ENCODE assay signal across 9 mouse cellular contexts in the genomic region with DNA sequence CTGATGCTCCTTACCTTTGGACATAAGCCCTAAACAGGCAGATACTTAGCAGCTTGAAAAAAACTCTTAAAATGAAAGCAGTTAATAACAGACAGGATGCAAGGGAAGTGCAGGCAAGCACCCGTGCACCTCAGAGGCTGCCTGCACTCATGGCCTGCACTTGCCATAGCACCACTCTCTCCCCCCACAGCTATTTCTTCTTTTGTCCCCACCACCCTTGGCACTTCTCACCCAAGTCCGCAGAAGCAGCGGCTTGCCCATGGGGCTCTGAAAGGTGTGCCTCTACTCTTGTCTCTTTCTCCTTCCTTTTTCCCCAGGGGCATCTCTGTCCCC. TPM values are rescaled to one million over a fixed set of nuclear protein-coding genes. Genes with fewer than 3 reads are reported as not detected.
A peak's percentile ranks its signal among the peaks of the same experiment; 100 is the strongest.
DNase-seq lines count a peak whose midpoint lies in the region; ATAC-seq and TF ChIP-seq lines count a peak whose summit lies in the region.
"Had no signal": no experiment of that assay in that cellular context is flagged by ENCODE, and none has a peak within 500 bp of the region (broad histone marks: within the 10 kb centered on the region; RNA-seq: fewer than 3 reads in every experiment).

No protein-coding gene starts in this region.

- no peak for DNase-seq in kidney, adult 11 months
- no peak for DNase-seq in neural tube, embryonic 11.5 days (ENCODE audit: low spot score)
- DNase-seq in urinary bladder, postnatal 25 days (ENCODE audit: low spot score): no peak
- no peak for DNase-seq in gastrocnemius, postnatal 10 days
- DNase-seq in ovary, adult 18-20 months (ENCODE audit: low spot score): no peak

- H3K9ac ChIP-seq in kidney, embryonic 15.5 days: peak overlapping the region; percentile 57
- H3K9ac ChIP-seq in embryonic facial prominence, embryonic 13.5 days: peak overlapping the region; percentile 75
- no peak overlapping the region for H3K9ac ChIP-seq in intestine, postnatal 0 days (ENCODE audit: low read depth, low read length)
- H3K9ac ChIP-seq in neural tube, embryonic 11.5 days (ENCODE audit: low read length): peak overlapping the region; percentile 55

- H3K4me2 ChIP-seq in kidney, embryonic 15.5 days: peak overlapping the region; percentile 70
- peak overlapping the region; percentile 70 for H3K4me2 ChIP-seq in embryonic facial prominence, embryonic 13.5 days
- H3K4me2 ChIP-seq in intestine, postnatal 0 days (replicated peaks; ENCODE audit: low read depth): peak overlapping the region; percentile 87
- H3K4me2 ChIP-seq in neural tube, embryonic 11.5 days (ENCODE audit: low read depth): peak overlapping the region; percentile 55

- peak overlapping the region; percentile 65 for H3K4me3 ChIP-seq in kidney, embryonic 15.5 days (replicated peaks)
- H3K4me3 ChIP-seq in embryonic facial prominence, embryonic 13.5 days: peak overlapping the region; percentile 56
- H3K4me3 ChIP-seq in intestine, postnatal 0 days (ENCODE audit: low read depth, low read length): peak overlapping the region; percentile 66
- peak overlapping the region; percentile 47 for H3K4me3 ChIP-seq in neural tube, embryonic 11.5 days (ENCODE audit: low read depth, low read length)

- peak overlapping the region; percentile 91 for H3K27ac ChIP-seq in kidney, embryonic 15.5 days
- no peak overlapping the region for H3K27ac ChIP-seq in embryonic facial prominence, embryonic 13.5 days
- H3K27ac ChIP-seq in intestine, postnatal 0 days (ENCODE audit: low read depth, low read length): no peak overlapping the region
- H3K27ac ChIP-seq in neural tube, embryonic 11.5 days (ENCODE audit: low read depth, low read length): no peak overlapping the region

- WGBS in kidney, embryonic 15.5 days: 31% methylated on average over 3 of the region's 3 CpGs
- 28% methylated on average over 3 of the region's 3 CpGs for WGBS in embryonic facial prominence, embryonic 13.5 days
- WGBS in intestine, postnatal 0 days: 23% methylated on average over 3 of the region's 3 CpGs
- WGBS in neural tube, embryonic 11.5 days: 33% methylated on average over 3 of the region's 3 CpGs

- H3K36me3 ChIP-seq in kidney, embryonic 15.5 days: no peaks in the 10 kb centered on the region
- no peaks in the 10 kb centered on the region for H3K36me3 ChIP-seq in embryonic facial prominence, embryonic 13.5 days
- H3K36me3 ChIP-seq in intestine, postnatal 0 days (ENCODE audit: control insufficient read depth, insufficient read depth): no peaks in the 10 kb centered on the region
- no peaks in the 10 kb centered on the region for H3K36me3 ChIP-seq in neural tube, embryonic 11.5 days (ENCODE audit: control insufficient read depth, insufficient read depth, low read length)

- no peaks in the 10 kb centered on the region for H3K4me1 ChIP-seq in kidney, embryonic 15.5 days
- H3K4me1 ChIP-seq in embryonic facial prominence, embryonic 13.5 days: no peaks in the 10 kb centered on the region
- H3K4me1 ChIP-seq in intestine, postnatal 0 days (replicated peaks; ENCODE audit: control insufficient read depth, insufficient read depth, low read length): no peaks in the 10 kb centered on the region
- H3K4me1 ChIP-seq in neural tube, embryonic 11.5 days (ENCODE audit: control insufficient read depth, insufficient read depth, low read length): no peaks in the 10 kb centered on the region

- no peaks in the 10 kb centered on the region for H3K9me3 ChIP-seq in kidney, embryonic 15.5 days (replicated peaks)
- peaks cover 2% of the 10 kb centered on the region; the same call in 1 of the 2 replicates for H3K9me3 ChIP-seq in embryonic facial prominence, embryonic 13.5 days
- H3K9me3 ChIP-seq in intestine, postnatal 0 days (ENCODE audit: control insufficient read depth): no peaks in the 10 kb centered on the region
- peaks cover 3% of the 10 kb centered on the region; the same call in 1 of the 2 replicates for H3K9me3 ChIP-seq in neural tube, embryonic 11.5 days (ENCODE audit: control insufficient read depth, low read length)

- H3K27me3 ChIP-seq in kidney, embryonic 15.5 days: no peaks in the 10 kb centered on the region
- no peaks in the 10 kb centered on the region for H3K27me3 ChIP-seq in embryonic facial prominence, embryonic 13.5 days
- H3K27me3 ChIP-seq in intestine, postnatal 0 days (replicated peaks; ENCODE audit: control insufficient read depth, insufficient read depth, low read length): no peaks in the 10 kb centered on the region
- H3K27me3 ChIP-seq in neural tube, embryonic 11.5 days (ENCODE audit: control insufficient read depth, insufficient read depth, low read length): no peaks in the 10 kb centered on the region
- H3K27me3 ChIP-seq: Patski had no signal

- no peak for ATAC-seq in kidney, embryonic 15.5 days (replicated peaks; ENCODE audit: low FRiP score)
- 0 out of 2 replicates have a peak, but pooled peaks have one; percentile 37 for ATAC-seq in embryonic facial prominence, embryonic 13.5 days (ENCODE audit: insufficient number of reproducible peaks, insufficient read depth, low FRiP score, low TSS enrichment, low read depth)
- ATAC-seq in intestine, postnatal 0 days: no peak
- 0 out of 2 replicates have a peak, but pooled peaks have one; percentile 45 for ATAC-seq in neural tube, embryonic 11.5 days (ENCODE audit: insufficient read depth, low FRiP score, low TSS enrichment)

- TF ChIP-seq CTCF in intestine, postnatal 0 days (IDR thresholded peaks at IDR 0.05; ENCODE audit: low read depth): no peak

RNA-seq across cellular contexts. Expression of a gene that starts 34.0 kb away (rescaled TPM):
- 0.62 and 0.73 TPM in 2 replicates for polyA plus RNA-seq in kidney, embryonic 15.5 days (2015; fragmentation: Nextera tagmentation; extraction: Ambion mirVana)
- 0.14 TPM in 1 of 2 replicates, not detected in the other for polyA plus RNA-seq in embryonic facial prominence, embryonic 13.5 days (2015; fragmentation: Nextera tagmentation; extraction: Ambion mirVana)
- not detected in 2 replicates for polyA plus RNA-seq in intestine, postnatal 0 days (2015; fragmentation: Nextera tagmentation; extraction: Ambion mirVana)
- polyA plus RNA-seq in neural tube, embryonic 11.5 days (2014; fragmentation: Nextera tagmentation; extraction: Ambion mirVana): 0.14 TPM in 1 of 2 replicates, not detected in the other
- total RNA-seq in gastrocnemius, postnatal 10 days (2021): not detected
- polyA plus RNA-seq: Patski had no signal

Comparison
In these comparisons a context has a peak if more than half of its experiments do, and no peak if none do; other contexts are left out.
1. ATAC-seq: peak in embryonic facial prominence, embryonic 13.5 days (single experiment) and neural tube, embryonic 11.5 days (single experiment); none in kidney, embryonic 15.5 days (single experiment) and intestine, postnatal 0 days (single experiment).
2. Peak in every context shown above with its lines, with median percentiles within 50 percentile points of each other: H3K4me2 ChIP-seq and H3K4me3 ChIP-seq.